Mouse (Mus musculus): Measurements from ENCODE around the gene Abhd11. TPM values are rescaled to one million over a fixed set of nuclear protein-coding genes. Genes with fewer than 3 reads are reported as not detected.

Abhd11 gene
- polyA plus RNA-seq, 1 experiment from 2014 or later: 41.2 TPM

DNA sequence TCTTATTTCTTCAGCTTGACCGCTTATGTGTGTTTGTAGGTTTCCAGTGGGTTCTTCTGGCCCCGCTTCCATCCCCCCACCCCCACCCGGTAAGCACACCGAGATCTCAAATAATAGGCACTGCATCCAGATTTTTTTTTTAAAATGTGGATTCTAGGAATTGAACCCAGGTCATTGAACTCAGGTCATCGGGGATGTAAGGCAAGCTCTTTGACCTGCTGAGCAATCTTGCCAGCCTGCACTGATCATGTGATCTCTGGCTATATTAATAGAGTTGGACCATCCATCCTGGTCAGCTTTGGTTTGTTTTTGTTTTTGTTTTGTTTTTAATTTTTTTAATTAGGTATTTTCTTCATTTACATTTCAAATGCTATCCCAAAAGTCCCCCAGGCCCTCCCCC lies 23.6 kb downstream of the Abhd11 start:
- no peaks in the 10 kb centered on the region for H3K4me1 ChIP-seq (ENCODE audit: control insufficient read depth, insufficient read depth, low read length)
- H3K36me3 ChIP-seq (ENCODE audit: control insufficient read depth, insufficient read depth, low read length): no peaks in the 10 kb centered on the region
- no peak overlapping the region for H3K27ac ChIP-seq (ENCODE audit: low read depth, low read length)
- H3K9me3 ChIP-seq (ENCODE audit: control insufficient read depth, low read length): no peaks in the 10 kb centered on the region; the same call in 1 of the 2 replicates
- no peak overlapping the region for H3K4me2 ChIP-seq
- DNase-seq (ENCODE audit: low spot score, missing footprints) (no peak), ATAC-seq (ENCODE audit: low FRiP score) (no peak)
- no peaks in the 10 kb centered on the region for H3K27me3 ChIP-seq (ENCODE audit: control insufficient read depth, insufficient read depth, low read length)
- 93% methylated on average over 5 of the region's 5 CpGs for WGBS
- H3K4me3 ChIP-seq (ENCODE audit: low read depth, low read length): no peak overlapping the region
- no peak overlapping the region for H3K9ac ChIP-seq (ENCODE audit: low read length)

DNA sequence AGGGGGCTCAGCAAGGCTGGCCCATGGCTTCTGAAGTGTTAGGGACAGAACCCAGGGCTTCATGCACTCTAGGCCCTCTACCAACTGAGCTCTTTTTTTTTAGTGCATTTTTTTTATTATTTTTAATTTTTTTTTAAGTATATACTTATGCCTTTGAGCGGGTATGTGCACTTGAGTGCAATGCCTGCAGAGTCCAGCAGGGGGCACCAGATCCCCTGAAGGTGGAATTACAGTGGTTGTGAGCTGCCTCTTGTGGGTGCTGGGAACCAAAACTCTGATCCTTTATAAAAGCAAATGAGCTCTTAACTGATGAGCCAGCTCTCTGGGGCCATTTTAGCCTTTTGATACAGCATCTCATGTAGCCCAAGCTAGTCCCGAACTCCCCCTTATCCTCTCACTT lies 25.6 kb downstream of the Abhd11 start:
- WGBS: 91% methylated on average over 2 of the region's 2 CpGs

DNA sequence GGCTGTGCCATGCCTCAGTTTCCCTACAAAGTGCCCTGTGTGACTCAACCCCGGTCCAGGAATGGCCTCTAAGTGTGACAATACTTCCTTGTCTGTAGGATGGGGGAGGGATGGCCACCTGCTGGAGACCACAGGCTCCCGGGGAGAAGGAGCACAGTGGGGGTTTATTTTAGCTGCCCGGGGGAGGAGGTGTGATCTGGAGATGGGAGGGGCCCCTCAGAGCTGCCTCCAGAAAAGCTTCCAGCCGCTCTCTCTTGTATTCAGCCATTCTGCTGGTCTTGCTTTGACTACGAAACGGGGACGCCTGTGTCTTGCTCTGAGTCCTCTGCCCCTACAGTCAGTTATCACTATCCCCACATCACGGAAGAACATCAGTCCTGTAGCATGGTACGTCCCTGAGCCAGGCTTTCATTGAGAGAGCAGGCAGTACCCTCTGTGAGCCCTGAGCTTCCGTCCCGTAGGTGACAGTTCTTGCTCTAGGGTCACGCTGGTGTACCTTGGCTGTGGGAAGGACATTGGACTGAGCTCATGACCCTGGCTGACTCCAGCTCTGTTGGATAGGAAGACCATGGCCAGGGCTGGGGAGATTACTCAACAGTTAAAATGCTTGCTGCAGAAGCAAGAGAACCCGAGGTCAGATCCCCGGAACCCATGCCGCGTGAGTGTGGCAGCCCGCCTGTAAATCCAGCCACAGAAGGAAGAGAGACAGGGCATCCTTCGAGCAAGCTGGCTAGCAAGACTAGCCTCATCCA lies 26.8 kb downstream of the Abhd11 start:
- H3K4me3 ChIP-seq (ENCODE audit: low read depth, low read length): no peak overlapping the region

More for the DNA sequence above, 25.6 kb downstream of the Abhd11 start:
- no peaks in the 10 kb centered on the region for H3K36me3 ChIP-seq (ENCODE audit: control insufficient read depth, insufficient read depth, low read length)
- no peak for ATAC-seq (ENCODE audit: low FRiP score)
- H3K4me2 ChIP-seq: no peak overlapping the region
- no peak overlapping the region for H3K27ac ChIP-seq (ENCODE audit: low read depth, low read length)
- H3K9ac ChIP-seq (ENCODE audit: low read length): no peak overlapping the region
- DNase-seq (ENCODE audit: low spot score, missing footprints): no peak
- no peaks in the 10 kb centered on the region; the same call in 1 of the 2 replicates for H3K9me3 ChIP-seq (ENCODE audit: control insufficient read depth, low read length)
- H3K4me1 ChIP-seq (ENCODE audit: control insufficient read depth, insufficient read depth, low read length): no peaks in the 10 kb centered on the region
- H3K4me3 ChIP-seq (ENCODE audit: low read depth, low read length): no peak overlapping the region
- no peaks in the 10 kb centered on the region for H3K27me3 ChIP-seq (ENCODE audit: control insufficient read depth, insufficient read depth, low read length)

DNA sequence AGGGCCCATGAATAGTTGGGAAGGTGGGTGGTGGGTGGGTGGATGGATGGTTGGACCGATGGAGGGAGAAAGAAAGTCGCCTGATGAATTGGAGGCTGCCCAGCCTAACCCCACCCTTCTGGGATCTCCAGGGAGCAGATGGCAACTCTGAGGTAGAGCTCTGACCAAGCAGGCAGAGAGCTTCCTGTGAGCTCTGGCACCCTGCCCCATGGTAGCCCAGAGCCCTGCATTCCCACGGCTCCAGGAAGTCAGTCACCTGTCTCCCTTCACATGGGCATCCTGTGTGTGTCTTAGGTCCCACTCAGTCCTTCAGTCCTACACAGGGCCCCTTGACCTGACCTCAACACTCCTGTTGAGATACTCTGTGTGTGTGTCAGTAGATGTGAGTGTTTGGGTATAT lies 29.0 kb downstream of the Abhd11 start:
- no peak overlapping the region for H3K4me3 ChIP-seq (ENCODE audit: low read depth, low read length)
- no peaks in the 10 kb centered on the region for H3K4me1 ChIP-seq (ENCODE audit: control insufficient read depth, insufficient read depth, low read length)
- 97% methylated on average over 3 of the region's 3 CpGs for WGBS
- no peak overlapping the region for H3K9ac ChIP-seq (ENCODE audit: low read length)
- ATAC-seq (ENCODE audit: low FRiP score) (no peak), DNase-seq (ENCODE audit: low spot score, missing footprints) (no peak)
- no peak overlapping the region for H3K27ac ChIP-seq (ENCODE audit: low read depth, low read length)
- no peak overlapping the region for H3K4me2 ChIP-seq
- no peaks in the 10 kb centered on the region for H3K27me3 ChIP-seq (ENCODE audit: control insufficient read depth, insufficient read depth, low read length)
- H3K9me3 ChIP-seq (ENCODE audit: control insufficient read depth, low read length): no peaks in the 10 kb centered on the region; the same call in 1 of the 2 replicates
- no peaks in the 10 kb centered on the region for H3K36me3 ChIP-seq (ENCODE audit: control insufficient read depth, insufficient read depth, low read length)

More for the DNA sequence above, 26.8 kb downstream of the Abhd11 start:
- H3K36me3 ChIP-seq (ENCODE audit: control insufficient read depth, insufficient read depth, low read length): no peaks in the 10 kb centered on the region
- 63% methylated on average over 18 of the region's 18 CpGs for WGBS
- H3K4me2 ChIP-seq: no peak overlapping the region
- no peak overlapping the region for H3K27ac ChIP-seq (ENCODE audit: low read depth, low read length)
- no peak for ATAC-seq (ENCODE audit: low FRiP score)
- no peaks in the 10 kb centered on the region for H3K4me1 ChIP-seq (ENCODE audit: control insufficient read depth, insufficient read depth, low read length)
- H3K27me3 ChIP-seq (ENCODE audit: control insufficient read depth, insufficient read depth, low read length): no peaks in the 10 kb centered on the region
- DNase-seq (ENCODE audit: low spot score, missing footprints): no peak
- no peak overlapping the region for H3K9ac ChIP-seq (ENCODE audit: low read length)
- H3K9me3 ChIP-seq (ENCODE audit: control insufficient read depth, low read length): no peaks in the 10 kb centered on the region; the same call in 1 of the 2 replicates

DNA sequence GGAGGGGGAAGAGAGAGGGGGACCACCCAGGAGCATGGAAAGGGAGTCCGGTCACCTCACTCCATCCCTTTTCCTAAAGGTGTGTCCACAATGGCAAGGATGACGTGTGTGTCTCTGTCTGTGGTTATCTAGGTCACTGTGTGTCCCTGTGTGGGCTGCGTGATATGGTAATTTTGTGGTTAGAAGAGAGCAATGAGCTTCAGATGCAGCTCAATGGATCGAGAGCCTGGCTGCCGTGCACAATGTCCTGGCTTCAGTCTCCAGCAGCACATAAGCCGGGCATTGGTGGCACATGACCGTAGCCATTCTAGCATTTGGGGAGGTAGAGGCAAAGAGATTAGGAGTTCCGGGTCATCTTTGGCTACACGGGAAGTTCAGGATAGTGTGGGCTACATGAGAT lies 30.6 kb downstream of the Abhd11 start:
- no peak overlapping the region for H3K4me2 ChIP-seq
- no peaks in the 10 kb centered on the region for H3K36me3 ChIP-seq (ENCODE audit: control insufficient read depth, insufficient read depth, low read length)
- H3K4me3 ChIP-seq (ENCODE audit: low read depth, low read length): no peak overlapping the region
- H3K27me3 ChIP-seq (ENCODE audit: control insufficient read depth, insufficient read depth, low read length): no peaks in the 10 kb centered on the region
- no peak overlapping the region for H3K9ac ChIP-seq (ENCODE audit: low read length)
- DNase-seq (ENCODE audit: low spot score, missing footprints): no peak
- H3K4me1 ChIP-seq (ENCODE audit: control insufficient read depth, insufficient read depth, low read length): no peaks in the 10 kb centered on the region
- WGBS: 89% methylated on average over 9 of the region's 9 CpGs
- no peak for ATAC-seq (ENCODE audit: low FRiP score)
- no peaks in the 10 kb centered on the region; the same call in 1 of the 2 replicates for H3K9me3 ChIP-seq (ENCODE audit: control insufficient read depth, low read length)
- no peak overlapping the region for H3K27ac ChIP-seq (ENCODE audit: low read depth, low read length)

DNA sequence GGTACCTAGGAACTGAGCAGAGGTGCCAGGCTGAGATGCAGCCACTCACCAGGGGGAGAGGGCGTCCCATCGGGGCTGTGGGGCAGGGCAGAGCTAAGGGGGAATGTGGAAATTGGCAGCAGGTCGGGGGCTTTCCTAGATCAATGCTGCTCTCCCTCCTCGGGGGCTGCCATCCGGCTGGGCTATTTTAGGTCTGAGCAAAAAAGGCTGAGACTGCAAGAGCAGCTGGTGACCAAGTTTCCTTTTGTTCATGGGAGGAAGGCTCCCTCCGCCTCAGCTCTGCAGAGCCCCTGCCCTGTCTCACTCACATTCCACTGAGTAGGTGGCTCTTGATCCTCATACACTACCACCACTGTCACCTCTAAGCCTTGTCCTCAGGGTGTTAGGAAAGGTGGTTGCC lies 31.1 kb downstream of the Abhd11 start:
- H3K27me3 ChIP-seq (ENCODE audit: control insufficient read depth, insufficient read depth, low read length): no peaks in the 10 kb centered on the region
- H3K27ac ChIP-seq (ENCODE audit: low read depth, low read length): no peak overlapping the region
- no peak overlapping the region for H3K9ac ChIP-seq (ENCODE audit: low read length)
- no peaks in the 10 kb centered on the region for H3K9me3 ChIP-seq (ENCODE audit: control insufficient read depth, low read length)
- ATAC-seq (ENCODE audit: low FRiP score) (no peak), DNase-seq (ENCODE audit: low spot score, missing footprints) (no peak)
- no peak overlapping the region for H3K4me3 ChIP-seq (ENCODE audit: low read depth, low read length)
- WGBS: 48% methylated on average over 6 of the region's 6 CpGs
- no peak overlapping the region for H3K4me2 ChIP-seq
- H3K4me1 ChIP-seq (ENCODE audit: control insufficient read depth, insufficient read depth, low read length): no peaks in the 10 kb centered on the region
- peaks cover 2% of the 10 kb centered on the region; the same call in 1 of the 2 replicates for H3K36me3 ChIP-seq (ENCODE audit: control insufficient read depth, insufficient read depth, low read length)

DNA sequence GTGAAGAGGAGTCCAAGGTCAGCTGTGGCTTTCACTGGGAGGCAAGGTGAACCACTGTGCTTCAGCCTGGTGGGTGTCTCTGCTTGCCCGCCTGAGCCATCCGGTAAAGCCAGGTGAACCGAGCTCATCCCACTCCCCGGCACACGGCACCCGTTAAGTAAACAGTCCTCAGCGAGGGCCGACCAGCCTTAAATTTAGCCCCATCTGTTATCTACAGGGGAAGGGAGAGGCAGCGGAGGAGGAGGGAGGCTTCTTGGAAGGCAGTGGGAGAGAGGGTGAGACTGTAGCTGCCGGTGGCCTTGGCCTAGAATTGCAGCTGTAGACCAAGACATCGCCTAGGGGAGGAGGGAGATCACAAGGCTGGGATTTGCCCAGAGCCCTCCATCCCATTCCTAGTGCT lies 31.8 kb downstream of the Abhd11 start:
- Histone ChIP-seq H3K27ac (ENCODE audit: low read depth, low read length) (no peak overlapping the region), H3K9me3 (ENCODE audit: control insufficient read depth, low read length) (no peaks in the 10 kb centered on the region), H3K36me3 (ENCODE audit: control insufficient read depth, insufficient read depth, low read length) (peaks cover 2% of the 10 kb centered on the region; the same call in 1 of the 2 replicates), H3K4me3 (ENCODE audit: low read depth, low read length) (no peak overlapping the region), H3K9ac (ENCODE audit: low read length) (no peak overlapping the region), H3K27me3 (ENCODE audit: control insufficient read depth, insufficient read depth, low read length) (no peaks in the 10 kb centered on the region), H3K4me2 (no peak overlapping the region), H3K4me1 (ENCODE audit: control insufficient read depth, insufficient read depth, low read length) (no peaks in the 10 kb centered on the region)
- ATAC-seq (ENCODE audit: low FRiP score) (no peak), DNase-seq (ENCODE audit: low spot score, missing footprints) (no peak)
- 80% methylated on average over 11 of the region's 11 CpGs for WGBS

DNA sequence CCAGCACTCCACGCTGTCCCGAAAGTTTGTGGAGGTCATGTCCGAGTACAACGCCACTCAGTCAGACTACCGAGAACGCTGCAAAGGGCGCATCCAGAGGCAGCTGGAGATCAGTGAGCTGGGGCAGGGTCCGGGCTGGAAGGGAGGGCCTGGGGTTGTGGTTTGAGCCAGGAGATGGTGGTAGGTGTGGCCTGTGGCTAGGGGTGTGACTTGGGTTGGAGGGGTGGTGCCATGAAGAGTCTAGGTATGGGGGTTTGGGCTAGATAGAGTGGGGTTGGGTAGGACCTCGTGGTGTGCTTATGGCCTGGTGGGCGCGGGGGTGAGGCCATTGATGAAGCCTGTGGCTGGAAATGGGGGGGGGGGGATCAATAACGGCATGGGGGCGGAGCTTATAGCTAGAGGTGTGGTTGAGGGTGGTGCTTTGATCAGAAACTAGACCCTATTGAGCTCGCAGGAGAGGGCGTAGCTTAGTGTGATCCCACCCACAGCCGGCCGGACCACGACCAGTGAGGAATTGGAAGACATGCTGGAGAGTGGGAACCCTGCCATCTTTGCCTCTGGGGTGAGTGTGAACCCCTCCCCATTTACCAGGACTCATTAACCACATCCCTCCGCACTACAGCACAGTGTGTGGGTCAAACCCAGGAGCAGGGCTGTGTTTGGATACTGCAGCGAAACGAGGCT lies 33.3 kb downstream of the Abhd11 start:
- no peak overlapping the region for H3K4me2 ChIP-seq
- H3K36me3 ChIP-seq (ENCODE audit: control insufficient read depth, insufficient read depth, low read length): peaks cover 2% of the 10 kb centered on the region; the same call in 1 of the 2 replicates
- no peak overlapping the region for H3K9ac ChIP-seq (ENCODE audit: low read length)
- no peaks in the 10 kb centered on the region for H3K4me1 ChIP-seq (ENCODE audit: control insufficient read depth, insufficient read depth, low read length)
- no peak overlapping the region for H3K4me3 ChIP-seq (ENCODE audit: low read depth, low read length)
- H3K27ac ChIP-seq (ENCODE audit: low read depth, low read length): no peak overlapping the region
- DNase-seq (ENCODE audit: low spot score, missing footprints): peak; percentile 66
- ATAC-seq (ENCODE audit: low FRiP score): 0 out of 2 replicates have a peak, but pooled peaks have one; percentile 22
- no peaks in the 10 kb centered on the region for H3K27me3 ChIP-seq (ENCODE audit: control insufficient read depth, insufficient read depth, low read length)
- H3K9me3 ChIP-seq (ENCODE audit: control insufficient read depth, low read length): no peaks in the 10 kb centered on the region
- 24% methylated on average over 21 of the region's 21 CpGs for WGBS

DNA sequence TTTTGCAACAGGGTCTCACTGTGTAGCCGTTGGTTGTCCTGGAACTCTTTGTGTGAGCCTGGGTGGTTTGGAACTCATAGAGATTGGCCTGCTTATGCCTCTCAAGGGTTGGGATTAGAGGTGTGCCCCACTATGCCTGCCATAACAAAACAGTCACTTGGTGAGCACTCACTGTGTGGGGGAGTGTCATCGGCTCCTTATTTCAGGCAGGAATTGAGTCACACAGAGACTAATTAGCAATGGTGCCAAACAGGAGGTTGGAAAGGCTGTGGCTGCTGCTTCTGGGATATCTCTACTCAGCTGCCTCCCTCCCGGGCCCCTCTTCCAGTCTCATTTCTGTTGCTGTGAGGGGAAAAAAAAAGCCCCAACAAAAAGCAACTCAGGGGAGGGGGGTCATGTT lies 35.6 kb downstream of the Abhd11 start:
- peaks cover 2% of the 10 kb centered on the region; the same call in 1 of the 2 replicates for H3K36me3 ChIP-seq (ENCODE audit: control insufficient read depth, insufficient read depth, low read length)
- H3K27ac ChIP-seq (ENCODE audit: low read depth, low read length): no peak overlapping the region
- H3K4me1 ChIP-seq (ENCODE audit: control insufficient read depth, insufficient read depth, low read length): no peaks in the 10 kb centered on the region
- H3K27me3 ChIP-seq (ENCODE audit: control insufficient read depth, insufficient read depth, low read length): no peaks in the 10 kb centered on the region
- no peak overlapping the region for H3K4me2 ChIP-seq
- no peak for ATAC-seq (ENCODE audit: low FRiP score)
- WGBS: 95% methylated on average over 3 of the region's 3 CpGs
- no peak for DNase-seq (ENCODE audit: low spot score, missing footprints)
- H3K4me3 ChIP-seq (ENCODE audit: low read depth, low read length): no peak overlapping the region
- H3K9me3 ChIP-seq (ENCODE audit: control insufficient read depth, low read length): no peaks in the 10 kb centered on the region
- no peak overlapping the region for H3K9ac ChIP-seq (ENCODE audit: low read length)

Measured in midbrain, embryonic 11.5 days (tissue).